Mouse (Mus musculus) left cerebral cortex, postnatal 14 days (tissue): ENCODE measurements around the gene Krtcap2. TPM values are rescaled to one million over a fixed set of nuclear protein-coding genes. Genes with fewer than 3 reads are reported as not detected.

Experiments used
- DNase-seq, 2 experiments: peaks; one replicate each; pipeline ENCODE4 v3.0.0; 2021 to 2022; ENCODE audit warnings: low spot score in 2 of 2, mixed read lengths in 1 of 2
- intact Hi-C: fragments of 180-260 bp; cut with DNase I; formaldehyde crosslinking; loops from one replicate; pipeline ENCODE4 v1.15.1; 2025
- total RNA-seq, 2 experiments: library from RNA; stranded (reverse); gene quantifications; 2 replicates each; pipeline ENCODE4 v1.2.3; 2021

The Krtcap2 gene
- total RNA-seq, 2 experiments from 2014 or later = 74.5 to 86.3 TPM

- intact Hi-C loops = no loop called here
- no peak for DNase-seq
Measured at GRCm38 (mm10) chr3:89219546-89219945, 26.2 kb upstream of the Krtcap2 start.

GRCm38 (mm10) chr3:89221167-89221566 is 24.6 kb upstream of the Krtcap2 start:
- intact Hi-C loops = loop anchor here (10.0 kb wide), 1 partner anchor 554 kb away; the partner anchor contains the start of gene Ube2q1
- DNase-seq = no peak

GRCm38 (mm10) chr3:89224796-89225195 is 21.0 kb upstream of the Krtcap2 start:
- DNase-seq = no peak
- intact Hi-C loops = loop anchor here (10.0 kb wide), 1 partner anchor 550 kb away; the partner anchor contains the start of gene Ube2q1

GRCm38 (mm10) chr3:89225321-89225815 is 20.4 kb upstream of the Krtcap2 start:
- no peak for DNase-seq
- intact Hi-C loops = loop anchor here (10.0 kb wide), 1 partner anchor 549 kb away; the partner anchor contains the start of gene Ube2q1

- intact Hi-C loops = loop anchor here (10.0 kb wide), 1 partner anchor 549 kb away; the partner anchor contains the start of gene Ube2q1
- DNase-seq = peak in 1 of 2 experiments; percentile 55
Measured at GRCm38 (mm10) chr3:89225918-89226317, 19.8 kb upstream of the Krtcap2 start.

- no peak for DNase-seq
- intact Hi-C loops = loop anchor here (10.0 kb wide), 1 partner anchor 548 kb away; the partner anchor contains the start of gene Ube2q1
Measured at GRCm38 (mm10) chr3:89226361-89226760, 19.4 kb upstream of the Krtcap2 start.

- DNase-seq = no peak
- intact Hi-C loops = loop anchor here (10.0 kb wide), 1 partner anchor 548 kb away; the partner anchor contains the start of gene Ube2q1
Measured at GRCm38 (mm10) chr3:89226900-89227299, 18.9 kb upstream of the Krtcap2 start, which contains the start of gene Mtx1. Gene Mtx1, minus strand, starts transcription at chr3:89227088.

- DNase-seq = peak; percentile 93 to 95
- intact Hi-C loops = loop anchor here (10.0 kb wide), 1 partner anchor 547 kb away; the partner anchor contains the start of gene Ube2q1
Measured at GRCm38 (mm10) chr3:89227307-89228179, 18.2 kb upstream of the Krtcap2 start.

- intact Hi-C loops = loop anchor here (10.0 kb wide), 1 partner anchor 547 kb away; the partner anchor contains the start of gene Ube2q1
- peak; percentile 81 to 87 for DNase-seq
Measured at GRCm38 (mm10) chr3:89228180-89228549, 17.6 kb upstream of the Krtcap2 start.

- intact Hi-C loops = loop anchor here (10.0 kb wide), 1 partner anchor 546 kb away; the partner anchor contains the start of gene Ube2q1
- no peak for DNase-seq
Measured at GRCm38 (mm10) chr3:89228836-89229235, 16.9 kb upstream of the Krtcap2 start, which contains the start of gene Muc1. Gene Muc1, plus strand, starts transcription at chr3:89229057.

- intact Hi-C loops = loop anchor here (10.0 kb wide), 1 partner anchor 546 kb away; the partner anchor contains the start of gene Ube2q1
- DNase-seq = no peak
Measured at GRCm38 (mm10) chr3:89229276-89229675, 16.5 kb upstream of the Krtcap2 start.

GRCm38 (mm10) chr3:89230561-89230960 is 15.2 kb upstream of the Krtcap2 start:
- DNase-seq = no peak
- intact Hi-C loops = no loop called here

- no peak for DNase-seq
Measured at GRCm38 (mm10) chr3:89231345-89231744, 14.4 kb upstream of the Krtcap2 start.

GRCm38 (mm10) chr3:89231772-89232275 is 13.9 kb upstream of the Krtcap2 start:
- intact Hi-C loops = no loop called here
- DNase-seq = no peak

More at GRCm38 (mm10) chr3:89231345-89231744, 14.4 kb upstream of the Krtcap2 start:
- intact Hi-C loops = no loop called here

GRCm38 (mm10) chr3:89232614-89233013 is 13.2 kb upstream of the Krtcap2 start:
- intact Hi-C loops = no loop called here
- DNase-seq = no peak

GRCm38 (mm10) chr3:89233562-89234110 is 12.1 kb upstream of the Krtcap2 start:
- intact Hi-C loops = no loop called here
- DNase-seq = no peak

GRCm38 (mm10) chr3:89236516-89236915 is 9.2 kb upstream of the Krtcap2 start:
- intact Hi-C loops = no loop called here
- no peak for DNase-seq

- intact Hi-C loops = no loop called here
- no peak for DNase-seq
Measured at GRCm38 (mm10) chr3:89237682-89238081, 8.1 kb upstream of the Krtcap2 start.

GRCm38 (mm10) chr3:89238494-89238893 is 7.3 kb upstream of the Krtcap2 start:
- intact Hi-C loops = no loop called here
- DNase-seq = no peak
